Mouse (Mus musculus) cortical plate, adult 2 months (tissue): ENCODE measurements at regions not wholly inside any gene's neighbourhood (a gene's known extent, or its start where the extent isn't known, plus 50 kb on each side); places are given as distances from the start of the nearest gene placed in this dataset.

Source experiments
- CTCF ChIP-seq: fragments of 200-500 bp; IDR thresholded peaks from 2 replicates; pipeline ENCODE4 v1.5.1; 2011; ENCODE audit warnings: mild to moderate bottlenecking, control low read depth, low read length; ENCODE audit not compliant: insufficient read depth; ENCODE audit errors: extremely low read depth
- POLR2A ChIP-seq: fragments of 200-500 bp; IDR thresholded peaks from 2 replicates; pipeline ENCODE4 v1.6.1; 2011; ENCODE audit warnings: mild to moderate bottlenecking, low read length, control low read depth; ENCODE audit not compliant: insufficient read depth; ENCODE audit errors: extremely low read depth

GRCm38 (mm10) chr2:72829139-72829538 lies 151.1 kb downstream of the Sp3 start:
- TF ChIP-seq POLR2A (no peak), CTCF (no peak)
